Mouse (Mus musculus): Measurements from ENCODE around the gene Clrn3. TPM values are rescaled to one million over a fixed set of nuclear protein-coding genes. Genes with fewer than 3 reads are reported as not detected.

Gene Clrn3
- polyA plus RNA-seq, 1 experiment from 2014 or later = not detected

- H3K27me3 ChIP-seq (replicated peaks) = peaks cover 36% of the 10 kb centered on the region
- H3K9ac ChIP-seq = no peak overlapping the region
- no peaks in the 10 kb centered on the region for H3K9me3 ChIP-seq (replicated peaks)
- no peaks in the 10 kb centered on the region for H3K4me1 ChIP-seq
- no peak overlapping the region for H3K27ac ChIP-seq
- no peak for ATAC-seq
- no peak overlapping the region for H3K4me2 ChIP-seq
- H3K4me3 ChIP-seq = no peak overlapping the region
- WGBS (ENCODE audit: insufficient replicate concordance) = 38% methylated on average over 11 of the region's 11 CpGs
- H3K36me3 ChIP-seq = no peaks in the 10 kb centered on the region
Measured at GRCm38 (mm10) chr7:135484341-135484740, 44.1 kb downstream of the Clrn3 start.

DNA sequence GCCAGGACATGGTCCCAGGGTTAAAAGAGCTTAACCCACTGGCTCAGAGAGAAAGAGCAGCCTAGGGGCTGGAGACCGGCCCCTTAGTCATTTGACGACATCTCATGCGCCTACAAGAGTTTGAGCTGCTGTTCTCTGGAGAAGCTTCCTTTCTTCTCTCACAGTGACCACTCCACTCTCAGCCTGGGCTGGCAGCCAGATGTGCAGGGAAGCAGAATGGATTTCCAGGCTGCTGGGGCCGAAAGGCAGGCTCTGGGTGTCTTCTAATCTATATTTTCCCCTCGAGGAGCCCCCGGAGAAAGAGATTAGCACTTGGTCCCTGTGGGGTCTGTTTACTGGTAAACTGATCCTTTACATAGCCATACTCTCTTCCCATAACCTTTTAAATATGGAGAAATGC, 44.7 kb downstream of the Clrn3 start:
- H3K27me3 ChIP-seq (replicated peaks) = peaks cover 36% of the 10 kb centered on the region
- no peak overlapping the region for H3K4me3 ChIP-seq
- no peak overlapping the region for H3K4me2 ChIP-seq
- no peak overlapping the region for H3K27ac ChIP-seq
- no peaks in the 10 kb centered on the region for H3K4me1 ChIP-seq
- H3K9me3 ChIP-seq (replicated peaks) = no peaks in the 10 kb centered on the region
- no peak overlapping the region for H3K9ac ChIP-seq
- no peaks in the 10 kb centered on the region for H3K36me3 ChIP-seq
- ATAC-seq = no peak
- 49% methylated on average over 6 of the region's 6 CpGs for WGBS (ENCODE audit: insufficient replicate concordance)

- Histone ChIP-seq H3K4me2 (no peak overlapping the region), H3K4me1 (no peaks in the 10 kb centered on the region), H3K4me3 (no peak overlapping the region), H3K9ac (no peak overlapping the region), H3K9me3 (replicated peaks) (no peaks in the 10 kb centered on the region), H3K27me3 (replicated peaks) (peaks cover 25% of the 10 kb centered on the region), H3K36me3 (no peaks in the 10 kb centered on the region), H3K27ac (no peak overlapping the region)
- no peak for ATAC-seq
- WGBS (ENCODE audit: insufficient replicate concordance) = 47% methylated on average over 7 of the region's 7 CpGs
Measured at GRCm38 (mm10) chr7:135481150-135481549, 47.3 kb downstream of the Clrn3 start.

GRCm38 (mm10) chr7:135479912-135480311, 48.5 kb downstream of the Clrn3 start:
- WGBS (ENCODE audit: insufficient replicate concordance) = 72% methylated on average over 6 of the region's 6 CpGs

GRCm38 (mm10) chr7:135479322-135479880, 49.1 kb downstream of the Clrn3 start:
- Histone ChIP-seq H3K4me2 (no peak overlapping the region), H3K27ac (no peak overlapping the region), H3K9ac (no peak overlapping the region), H3K27me3 (replicated peaks) (peaks cover 10% of the 10 kb centered on the region; the same call in 1 of the 2 replicates), H3K4me1 (no peaks in the 10 kb centered on the region), H3K9me3 (replicated peaks) (no peaks in the 10 kb centered on the region), H3K36me3 (no peaks in the 10 kb centered on the region), H3K4me3 (no peak overlapping the region)
- WGBS (ENCODE audit: insufficient replicate concordance) = 59% methylated on average over 10 of the region's 10 CpGs
- ATAC-seq = no peak

More at GRCm38 (mm10) chr7:135479912-135480311, 48.5 kb downstream of the Clrn3 start:
- no peaks in the 10 kb centered on the region for H3K36me3 ChIP-seq
- H3K4me3 ChIP-seq = no peak overlapping the region
- no peaks in the 10 kb centered on the region for H3K4me1 ChIP-seq
- no peak overlapping the region for H3K4me2 ChIP-seq
- H3K9ac ChIP-seq = no peak overlapping the region
- H3K27ac ChIP-seq = no peak overlapping the region
- no peak for ATAC-seq
- H3K9me3 ChIP-seq (replicated peaks) = no peaks in the 10 kb centered on the region
- peaks cover 15% of the 10 kb centered on the region for H3K27me3 ChIP-seq (replicated peaks)

DNA sequence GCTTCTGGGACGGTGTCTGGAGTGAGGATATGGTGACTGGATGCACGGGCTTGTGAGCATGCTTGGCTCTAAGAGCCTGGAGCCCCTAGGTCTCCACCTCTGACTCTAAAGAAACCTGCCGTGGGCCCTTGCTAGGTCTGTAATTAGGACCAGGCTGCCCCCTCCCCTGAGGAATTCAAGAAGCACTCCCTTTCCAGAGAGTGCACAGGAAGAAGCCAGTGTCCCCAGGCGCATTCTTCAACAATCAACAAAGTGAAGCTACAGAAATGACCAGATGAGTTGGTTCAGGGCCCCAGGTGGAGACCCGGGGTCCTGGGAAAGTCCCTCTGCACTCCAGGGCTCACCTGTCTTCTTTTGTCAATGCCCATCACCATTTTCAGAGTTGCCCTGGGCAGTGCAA, 51.2 kb downstream of the Clrn3 start:
- H3K27ac ChIP-seq = no peak overlapping the region
- ATAC-seq = no peak

DNA sequence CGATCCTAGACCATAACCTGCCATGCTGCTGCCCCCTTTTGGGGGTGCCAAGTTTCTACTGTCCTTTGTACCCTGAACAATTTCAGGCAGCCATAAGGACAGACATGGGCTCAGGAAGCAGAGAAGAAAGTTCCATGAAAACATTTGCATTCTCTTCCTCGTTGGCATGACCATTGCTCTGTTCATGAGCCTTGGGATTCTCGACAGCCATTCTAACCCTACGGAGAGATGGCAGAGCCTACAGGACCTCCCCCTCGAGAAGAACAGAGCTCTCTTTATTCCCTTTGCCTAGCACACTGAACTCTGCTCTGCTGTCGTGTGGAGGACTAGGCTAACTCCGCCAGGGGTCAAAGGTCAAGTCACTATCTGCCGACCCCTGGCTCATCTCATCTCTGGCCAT, 52.5 kb downstream of the Clrn3 start:
- H3K27me3 ChIP-seq (replicated peaks) = no peaks in the 10 kb centered on the region; the same call in 1 of the 2 replicates
- ATAC-seq = no peak
- H3K9me3 ChIP-seq (replicated peaks) = no peaks in the 10 kb centered on the region
- H3K4me2 ChIP-seq = no peak overlapping the region
- WGBS (ENCODE audit: insufficient replicate concordance) = 60% methylated on average over 8 of the region's 8 CpGs
- no peak overlapping the region for H3K27ac ChIP-seq
- no peaks in the 10 kb centered on the region for H3K36me3 ChIP-seq
- H3K4me1 ChIP-seq = no peaks in the 10 kb centered on the region
- no peak overlapping the region for H3K9ac ChIP-seq
- H3K4me3 ChIP-seq = no peak overlapping the region

More for the DNA sequence above, 51.2 kb downstream of the Clrn3 start:
- H3K9ac ChIP-seq = no peak overlapping the region
- H3K27me3 ChIP-seq (replicated peaks) = no peaks in the 10 kb centered on the region; the same call in 1 of the 2 replicates
- 46% methylated on average over 5 of the region's 5 CpGs for WGBS (ENCODE audit: insufficient replicate concordance)
- no peaks in the 10 kb centered on the region for H3K9me3 ChIP-seq (replicated peaks)
- H3K4me3 ChIP-seq = no peak overlapping the region
- H3K4me2 ChIP-seq = no peak overlapping the region
- no peaks in the 10 kb centered on the region for H3K36me3 ChIP-seq
- no peaks in the 10 kb centered on the region for H3K4me1 ChIP-seq

DNA sequence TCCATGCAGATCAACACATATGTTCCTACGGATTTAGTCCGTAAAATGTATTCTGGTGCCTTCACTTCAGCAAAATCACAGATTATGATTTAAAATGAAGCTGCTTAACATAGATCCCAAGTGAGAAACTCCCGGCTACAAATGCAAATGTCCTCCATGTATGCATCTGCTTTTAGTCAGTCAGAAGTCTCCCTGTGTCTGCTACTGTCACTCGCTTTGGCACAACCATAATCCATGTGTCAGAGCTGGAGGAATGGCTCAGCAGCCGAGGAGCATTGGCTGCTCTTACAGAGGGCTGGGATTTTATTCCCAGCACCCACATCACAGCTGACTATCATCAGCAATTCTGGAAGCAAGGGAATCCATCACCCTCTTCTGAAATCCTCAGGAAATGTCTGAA, 58.1 kb downstream of the Clrn3 start:
- WGBS (ENCODE audit: insufficient replicate concordance) = 73% methylated on average over 5 of the region's 5 CpGs

DNA sequence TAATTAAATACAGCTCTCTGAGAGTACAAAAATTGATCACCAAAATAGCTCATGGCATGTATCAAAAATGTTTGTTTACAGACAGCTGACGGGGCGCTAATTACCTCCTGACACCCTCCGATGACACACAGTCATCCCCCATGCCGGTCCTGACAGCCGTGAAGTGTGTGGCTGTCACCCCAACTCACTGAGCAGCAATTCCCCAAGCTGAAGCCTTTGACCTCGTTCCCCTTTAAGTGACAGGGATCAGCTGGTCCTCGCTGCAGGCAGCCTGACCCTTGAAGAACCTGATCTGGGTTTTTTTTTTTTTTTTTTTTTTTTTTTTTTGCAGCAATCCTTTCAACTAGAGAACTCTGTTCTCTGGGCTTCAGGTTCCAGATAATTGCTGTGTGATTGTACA, 59.8 kb downstream of the Clrn3 start:
- no peak for ATAC-seq
- no peaks in the 10 kb centered on the region for H3K9me3 ChIP-seq (replicated peaks)
- no peaks in the 10 kb centered on the region for H3K4me1 ChIP-seq
- H3K9ac ChIP-seq = no peak overlapping the region
- H3K36me3 ChIP-seq = no peaks in the 10 kb centered on the region
- WGBS (ENCODE audit: insufficient replicate concordance) = 47% methylated on average over 7 of the region's 7 CpGs
- H3K4me3 ChIP-seq = no peak overlapping the region
- no peak overlapping the region for H3K27ac ChIP-seq
- peaks cover 5% of the 10 kb centered on the region; the same call in 1 of the 2 replicates for H3K27me3 ChIP-seq (replicated peaks)
- no peak overlapping the region for H3K4me2 ChIP-seq

More for the DNA sequence above, 58.1 kb downstream of the Clrn3 start:
- Histone ChIP-seq H3K9ac (no peak overlapping the region), H3K4me2 (no peak overlapping the region), H3K27me3 (replicated peaks) (peaks cover 5% of the 10 kb centered on the region; the same call in 1 of the 2 replicates), H3K4me1 (no peaks in the 10 kb centered on the region), H3K27ac (no peak overlapping the region), H3K4me3 (no peak overlapping the region), H3K36me3 (no peaks in the 10 kb centered on the region), H3K9me3 (replicated peaks) (no peaks in the 10 kb centered on the region)
- no peak for ATAC-seq

DNA sequence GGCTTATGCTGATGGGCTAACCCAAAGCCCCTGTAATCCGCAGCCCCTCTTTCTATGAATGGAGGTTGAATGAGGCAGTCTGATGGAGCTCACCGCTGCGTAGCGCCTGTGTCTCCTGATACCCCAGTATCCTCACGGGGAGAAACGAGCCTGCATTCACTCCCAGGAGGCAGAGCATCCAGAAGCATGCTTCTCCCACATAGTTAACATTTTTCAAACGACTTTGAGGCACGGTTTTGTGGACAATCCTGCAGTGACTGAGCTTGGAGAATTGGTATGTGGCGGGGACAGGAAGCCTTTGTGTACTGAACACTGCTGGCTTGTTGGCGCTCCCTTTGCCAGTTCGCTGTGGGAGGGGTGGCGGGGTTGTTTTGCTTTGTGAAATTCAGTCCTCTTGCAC, 63.2 kb downstream of the Clrn3 start:
- no peak overlapping the region for H3K4me2 ChIP-seq
- H3K9me3 ChIP-seq (replicated peaks) = no peaks in the 10 kb centered on the region
- no peak for ATAC-seq
- 22% methylated on average over 12 of the region's 12 CpGs for WGBS (ENCODE audit: insufficient replicate concordance)
- no peak overlapping the region for H3K9ac ChIP-seq
- no peaks in the 10 kb centered on the region for H3K4me1 ChIP-seq
- peaks cover 5% of the 10 kb centered on the region; the same call in 1 of the 2 replicates for H3K27me3 ChIP-seq (replicated peaks)
- no peaks in the 10 kb centered on the region for H3K36me3 ChIP-seq
- no peak overlapping the region for H3K27ac ChIP-seq
- no peak overlapping the region for H3K4me3 ChIP-seq

- H3K27ac ChIP-seq = no peak overlapping the region
- WGBS (ENCODE audit: insufficient replicate concordance) = 38% methylated on average over 3 of the region's 3 CpGs
Measured at GRCm38 (mm10) chr7:135464689-135465259, 63.7 kb downstream of the Clrn3 start.

More at GRCm38 (mm10) chr7:135464689-135465259, 63.7 kb downstream of the Clrn3 start:
- Histone ChIP-seq H3K4me2 (no peak overlapping the region), H3K4me3 (no peak overlapping the region), H3K9me3 (replicated peaks) (no peaks in the 10 kb centered on the region), H3K4me1 (no peaks in the 10 kb centered on the region), H3K36me3 (no peaks in the 10 kb centered on the region), H3K9ac (no peak overlapping the region), H3K27me3 (replicated peaks) (peaks cover 5% of the 10 kb centered on the region; the same call in 1 of the 2 replicates)
- no peak for ATAC-seq
